Mouse (Mus musculus): ENCODE data around the gene Inip. TPM values are rescaled to one million over a fixed set of nuclear protein-coding genes. Genes with fewer than 3 reads are reported as not detected.
A peak's percentile ranks its signal among the peaks of the same experiment; 100 is the strongest.

Inip gene
- polyA plus RNA-seq, 1 experiment, result 7.5 TPM

DNA sequence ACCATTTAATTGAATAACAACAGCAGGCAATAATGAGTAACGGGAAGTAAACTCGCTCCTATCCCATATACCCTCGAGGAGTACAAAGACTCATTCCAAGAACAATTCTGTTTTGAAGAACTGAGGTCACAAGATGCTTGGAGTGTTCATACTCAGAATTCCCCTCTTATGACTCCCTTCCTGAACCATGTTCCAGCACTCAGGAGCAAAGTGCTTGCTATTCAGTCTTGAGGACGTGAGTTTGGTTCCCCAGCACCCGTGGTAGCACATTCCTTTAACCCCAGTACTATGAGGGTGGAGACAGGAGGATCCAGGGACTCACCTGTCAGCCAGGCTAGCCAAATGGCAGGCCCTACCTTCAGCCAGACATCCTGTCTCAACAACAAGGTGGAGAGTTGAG is 29.6 kb upstream of the Inip start:
- TF ChIP-seq CTCF (conservative IDR thresholded peaks at IDR 0.05; ENCODE audit: insufficient read depth, insufficient read length, low read depth, low read length), result no peak
- TF ChIP-seq POLR2A (IDR thresholded peaks at IDR 0.05; ENCODE audit: low read depth, low read length), result no peak
- no peaks in the 10 kb centered on the region for H3K27me3 ChIP-seq (replicated peaks; ENCODE audit: control insufficient read depth, insufficient read depth, low read length)
- H3K27ac ChIP-seq (ENCODE audit: insufficient read depth, low read depth, low read length), result no peak overlapping the region
- H3K36me3 ChIP-seq (ENCODE audit: control insufficient read depth, insufficient read depth, low read length), result no peaks in the 10 kb centered on the region
- no peak overlapping the region for H3K4me3 ChIP-seq (ENCODE audit: insufficient read depth, low read depth, low read length)
- WGBS, result 75% methylated on average over 5 of the region's 5 CpGs
- 0 out of 2 replicates have a peak, but pooled peaks cover 3% of the 10 kb centered on the region for H3K4me1 ChIP-seq (ENCODE audit: control insufficient read depth, insufficient read depth, low read length)
- DNase-seq, result no peak

DNA sequence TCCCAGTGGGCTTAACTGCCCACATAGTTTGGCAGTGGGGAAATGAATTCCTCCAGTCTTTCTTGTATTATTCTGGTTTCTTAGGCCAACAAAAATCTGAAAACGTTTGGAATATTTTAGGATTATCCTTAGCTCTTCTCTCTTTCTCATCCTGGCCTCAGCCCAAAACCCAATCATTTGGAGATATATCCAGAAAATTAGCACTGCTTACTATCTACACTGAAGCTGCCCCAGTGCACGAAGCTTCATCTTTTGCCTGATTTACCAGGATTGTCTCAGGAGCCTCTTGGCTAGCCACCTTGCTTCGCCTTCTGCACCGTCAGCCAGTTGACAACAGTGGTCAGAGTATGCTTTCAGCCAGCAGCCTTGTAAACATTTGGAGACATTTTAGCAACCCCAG is 27.7 kb upstream of the Inip start:
- H3K36me3 ChIP-seq (ENCODE audit: control insufficient read depth, insufficient read depth, low read length), result no peaks in the 10 kb centered on the region
- no peak overlapping the region for H3K4me3 ChIP-seq (ENCODE audit: insufficient read depth, low read depth, low read length)
- H3K4me1 ChIP-seq (ENCODE audit: control insufficient read depth, insufficient read depth, low read length), result peaks cover 3% of the 10 kb centered on the region; the same call in 1 of the 2 replicates
- no peak overlapping the region for H3K27ac ChIP-seq (ENCODE audit: insufficient read depth, low read depth, low read length)
- WGBS, result 82% methylated on average over 4 of the region's 4 CpGs
- no peaks in the 10 kb centered on the region for H3K27me3 ChIP-seq (replicated peaks; ENCODE audit: control insufficient read depth, insufficient read depth, low read length)
- no peak for DNase-seq
- TF ChIP-seq POLR2A (IDR thresholded peaks at IDR 0.05; ENCODE audit: low read depth, low read length) (no peak), CTCF (conservative IDR thresholded peaks at IDR 0.05; ENCODE audit: insufficient read depth, insufficient read length, low read depth, low read length) (no peak)

DNA sequence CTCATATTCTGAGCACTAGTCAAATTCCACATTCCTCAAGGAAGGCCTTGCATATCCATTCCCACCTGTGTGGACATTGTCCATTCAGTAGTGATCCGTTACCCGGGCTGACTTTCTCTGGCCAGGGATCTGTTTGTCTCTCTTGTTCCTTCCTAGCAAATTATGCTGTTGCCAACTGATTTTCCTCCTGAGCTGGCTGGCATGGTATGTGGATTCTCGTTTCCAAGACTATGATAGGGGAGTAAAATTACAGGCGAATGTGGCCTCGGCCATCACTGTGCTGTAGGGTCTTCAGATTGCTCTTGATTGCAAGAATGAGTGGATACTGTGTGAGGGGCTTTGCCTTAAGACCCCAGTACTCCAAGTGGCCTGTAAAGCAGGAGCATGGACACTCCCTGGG is 25.0 kb upstream of the Inip start:
- H3K27ac ChIP-seq (ENCODE audit: insufficient read depth, low read depth, low read length), result no peak overlapping the region
- no peaks in the 10 kb centered on the region for H3K27me3 ChIP-seq (replicated peaks; ENCODE audit: control insufficient read depth, insufficient read depth, low read length)
- WGBS, result 79% methylated on average over 5 of the region's 5 CpGs
- peaks cover 8% of the 10 kb centered on the region; the same call in 1 of the 2 replicates for H3K4me1 ChIP-seq (ENCODE audit: control insufficient read depth, insufficient read depth, low read length)
- no peak overlapping the region for H3K4me3 ChIP-seq (ENCODE audit: insufficient read depth, low read depth, low read length)
- DNase-seq, result peak; percentile 33
- no peaks in the 10 kb centered on the region for H3K36me3 ChIP-seq (ENCODE audit: control insufficient read depth, insufficient read depth, low read length)
- TF ChIP-seq POLR2A (IDR thresholded peaks at IDR 0.05; ENCODE audit: low read depth, low read length) (no peak), CTCF (conservative IDR thresholded peaks at IDR 0.05; ENCODE audit: insufficient read depth, insufficient read length, low read depth, low read length) (no peak)

DNA sequence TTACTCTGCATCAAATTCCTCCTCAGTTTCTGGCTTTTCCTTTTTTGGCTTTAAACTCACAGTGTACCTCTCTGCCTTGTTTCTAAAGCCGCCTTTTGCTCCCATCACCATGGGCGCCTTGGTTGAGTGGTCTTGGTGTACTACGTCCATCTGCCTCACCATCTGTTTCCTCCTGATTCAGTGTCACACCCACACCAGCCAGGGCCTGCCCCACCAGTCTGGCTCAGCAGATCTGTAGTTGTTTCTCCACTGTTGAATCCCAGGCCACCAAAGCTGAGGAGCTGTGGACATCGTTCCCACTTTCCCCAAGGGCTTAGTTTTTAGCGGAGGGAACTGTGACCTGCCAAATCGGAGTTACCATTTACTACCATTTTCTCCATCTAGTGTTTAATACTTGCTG is 24.2 kb upstream of the Inip start:
- H3K27ac ChIP-seq (ENCODE audit: insufficient read depth, low read depth, low read length), result no peak overlapping the region
- TF ChIP-seq CTCF (conservative IDR thresholded peaks at IDR 0.05; ENCODE audit: insufficient read depth, insufficient read length, low read depth, low read length), result no peak
- no peaks in the 10 kb centered on the region for H3K36me3 ChIP-seq (ENCODE audit: control insufficient read depth, insufficient read depth, low read length)
- H3K4me1 ChIP-seq (ENCODE audit: control insufficient read depth, insufficient read depth, low read length), result peaks cover 7% of the 10 kb centered on the region; the same call in 1 of the 2 replicates
- H3K4me3 ChIP-seq (ENCODE audit: insufficient read depth, low read depth, low read length), result no peak overlapping the region
- H3K27me3 ChIP-seq (replicated peaks; ENCODE audit: control insufficient read depth, insufficient read depth, low read length), result no peaks in the 10 kb centered on the region
- 67% methylated on average over 6 of the region's 6 CpGs for WGBS
- DNase-seq, result no peak

DNA sequence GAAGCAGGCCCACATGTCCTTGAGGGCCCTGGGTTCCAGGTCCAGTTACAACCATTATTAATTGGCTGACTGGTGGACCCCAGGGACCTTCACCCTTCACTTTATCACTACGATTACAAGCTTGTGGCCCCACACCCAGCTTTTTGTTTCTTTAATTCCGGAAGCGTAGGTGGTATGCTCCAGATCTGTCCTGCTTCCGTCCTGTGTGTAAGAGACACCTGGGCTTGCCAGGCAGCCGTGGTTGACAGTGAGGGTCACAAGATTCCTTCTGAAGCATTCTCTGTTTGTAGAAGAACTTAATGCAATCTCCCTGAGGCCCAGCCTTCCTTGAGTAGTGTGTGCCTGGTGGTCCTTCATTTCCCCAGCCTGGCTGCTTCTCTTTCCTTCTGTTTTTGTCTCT is 23.5 kb upstream of the Inip start:
- DNase-seq, result no peak
- no peak overlapping the region for H3K4me3 ChIP-seq (ENCODE audit: insufficient read depth, low read depth, low read length)
- H3K27me3 ChIP-seq (replicated peaks; ENCODE audit: control insufficient read depth, insufficient read depth, low read length), result no peaks in the 10 kb centered on the region
- 95% methylated on average over 5 of the region's 5 CpGs for WGBS
- no peaks in the 10 kb centered on the region for H3K36me3 ChIP-seq (ENCODE audit: control insufficient read depth, insufficient read depth, low read length)
- H3K27ac ChIP-seq (ENCODE audit: insufficient read depth, low read depth, low read length), result no peak overlapping the region
- peaks cover 5% of the 10 kb centered on the region; the same call in 1 of the 2 replicates for H3K4me1 ChIP-seq (ENCODE audit: control insufficient read depth, insufficient read depth, low read length)
- TF ChIP-seq POLR2A (IDR thresholded peaks at IDR 0.05; ENCODE audit: low read depth, low read length) (no peak), CTCF (conservative IDR thresholded peaks at IDR 0.05; ENCODE audit: insufficient read depth, insufficient read length, low read depth, low read length) (no peak)

DNA sequence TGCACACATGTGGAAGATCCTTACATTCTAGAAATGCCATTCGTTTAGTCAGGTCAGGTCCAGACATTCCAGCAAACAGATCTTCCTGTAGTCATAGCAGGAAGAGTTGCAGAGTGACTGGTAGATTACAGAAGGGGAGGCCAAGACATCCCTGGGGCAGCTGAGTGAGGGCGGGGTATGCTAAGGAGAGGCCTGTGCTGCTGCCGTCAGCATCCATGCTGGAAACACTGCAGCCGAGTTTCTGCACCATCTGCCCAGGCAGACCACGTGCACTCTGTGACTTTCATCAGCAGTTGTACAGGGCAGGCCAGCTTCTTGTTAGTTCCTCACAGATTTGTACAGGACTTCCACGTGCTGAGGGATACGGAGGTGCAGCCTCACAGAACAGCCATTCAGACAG is 22.1 kb upstream of the Inip start:
- Histone ChIP-seq H3K4me1 (ENCODE audit: control insufficient read depth, insufficient read depth, low read length) (peaks cover 16% of the 10 kb centered on the region), H3K27me3 (replicated peaks; ENCODE audit: control insufficient read depth, insufficient read depth, low read length) (no peaks in the 10 kb centered on the region), H3K27ac (ENCODE audit: insufficient read depth, low read depth, low read length) (no peak overlapping the region), H3K4me3 (ENCODE audit: insufficient read depth, low read depth, low read length) (no peak overlapping the region), H3K36me3 (ENCODE audit: control insufficient read depth, insufficient read depth, low read length) (no peaks in the 10 kb centered on the region)
- 62% methylated on average over 7 of the region's 7 CpGs for WGBS
- DNase-seq, result peak; percentile 51
- TF ChIP-seq CTCF (conservative IDR thresholded peaks at IDR 0.05; ENCODE audit: insufficient read depth, insufficient read length, low read depth, low read length) (no peak), POLR2A (IDR thresholded peaks at IDR 0.05; ENCODE audit: low read depth, low read length) (no peak)

DNA sequence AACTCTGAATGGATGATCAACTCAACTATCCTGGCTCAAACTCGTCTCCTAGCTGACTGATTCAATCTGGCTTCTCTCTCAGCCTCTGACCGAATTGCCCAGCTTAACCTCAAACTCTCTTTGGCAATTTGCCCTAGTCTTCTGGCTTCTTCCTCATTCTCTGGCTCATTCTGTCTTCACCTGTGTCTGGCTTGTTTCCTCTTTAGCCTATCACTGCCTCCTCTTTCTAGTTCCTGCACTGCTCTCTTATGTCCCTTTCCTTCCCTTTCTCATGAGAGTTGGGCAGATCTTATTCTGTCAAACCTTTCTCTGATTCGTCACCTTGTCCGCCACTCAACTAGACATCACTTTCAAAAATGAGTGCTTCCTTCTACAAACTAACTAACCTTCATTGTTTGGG is 20.7 kb upstream of the Inip start:
- Histone ChIP-seq H3K4me1 (ENCODE audit: control insufficient read depth, insufficient read depth, low read length) (peaks cover 16% of the 10 kb centered on the region), H3K27me3 (replicated peaks; ENCODE audit: control insufficient read depth, insufficient read depth, low read length) (no peaks in the 10 kb centered on the region), H3K4me3 (ENCODE audit: insufficient read depth, low read depth, low read length) (no peak overlapping the region), H3K27ac (ENCODE audit: insufficient read depth, low read depth, low read length) (no peak overlapping the region), H3K36me3 (ENCODE audit: control insufficient read depth, insufficient read depth, low read length) (no peaks in the 10 kb centered on the region)
- peak; percentile 89 for DNase-seq
- 54% methylated on average over 4 of the region's 4 CpGs for WGBS
- TF ChIP-seq CTCF (conservative IDR thresholded peaks at IDR 0.05; ENCODE audit: insufficient read depth, insufficient read length, low read depth, low read length), result no peak
- no peak for TF ChIP-seq POLR2A (IDR thresholded peaks at IDR 0.05; ENCODE audit: low read depth, low read length)

DNA sequence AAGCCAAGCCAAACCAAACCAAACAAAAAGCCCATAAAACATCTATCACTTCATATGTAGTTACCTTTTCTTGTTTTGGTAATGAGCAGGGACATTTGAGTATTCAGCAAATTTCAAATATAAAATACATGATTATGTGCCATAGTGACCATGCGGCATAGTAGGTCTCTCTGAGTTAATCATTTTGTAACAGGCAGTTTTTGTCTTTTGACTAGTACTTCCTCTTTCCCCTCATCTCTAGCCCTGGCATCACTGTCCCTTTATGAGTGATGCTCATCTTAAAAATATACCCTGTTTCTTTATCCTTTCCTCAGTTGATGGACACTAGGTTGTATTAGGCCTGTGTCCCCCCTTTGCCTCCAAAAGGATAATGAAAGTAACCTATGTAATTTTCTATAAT is 20.1 kb upstream of the Inip start:
- WGBS, result 93% methylated on average over 1 of the region's 1 CpGs
- H3K4me3 ChIP-seq (ENCODE audit: insufficient read depth, low read depth, low read length), result no peak overlapping the region
- DNase-seq, result no peak
- no peaks in the 10 kb centered on the region for H3K27me3 ChIP-seq (replicated peaks; ENCODE audit: control insufficient read depth, insufficient read depth, low read length)
- H3K36me3 ChIP-seq (ENCODE audit: control insufficient read depth, insufficient read depth, low read length), result no peaks in the 10 kb centered on the region
- H3K27ac ChIP-seq (ENCODE audit: insufficient read depth, low read depth, low read length), result no peak overlapping the region
- TF ChIP-seq POLR2A (IDR thresholded peaks at IDR 0.05; ENCODE audit: low read depth, low read length) (no peak), CTCF (conservative IDR thresholded peaks at IDR 0.05; ENCODE audit: insufficient read depth, insufficient read length, low read depth, low read length) (no peak)
- peaks cover 16% of the 10 kb centered on the region for H3K4me1 ChIP-seq (ENCODE audit: control insufficient read depth, insufficient read depth, low read length)

Measured in kidney, adult 2 months (tissue).